Mouse (Mus musculus): ENCODE measurements around the gene Col2a1. TPM values are rescaled to one million over a fixed set of nuclear protein-coding genes. Genes with fewer than 3 reads are reported as not detected.

Col2a1 gene
- 12.7 and 31.5 TPM in 2 replicates for polyA plus RNA-seq (2011; ENCODE audit: insufficient read length, low read depth, missing spikeins)

DNA sequence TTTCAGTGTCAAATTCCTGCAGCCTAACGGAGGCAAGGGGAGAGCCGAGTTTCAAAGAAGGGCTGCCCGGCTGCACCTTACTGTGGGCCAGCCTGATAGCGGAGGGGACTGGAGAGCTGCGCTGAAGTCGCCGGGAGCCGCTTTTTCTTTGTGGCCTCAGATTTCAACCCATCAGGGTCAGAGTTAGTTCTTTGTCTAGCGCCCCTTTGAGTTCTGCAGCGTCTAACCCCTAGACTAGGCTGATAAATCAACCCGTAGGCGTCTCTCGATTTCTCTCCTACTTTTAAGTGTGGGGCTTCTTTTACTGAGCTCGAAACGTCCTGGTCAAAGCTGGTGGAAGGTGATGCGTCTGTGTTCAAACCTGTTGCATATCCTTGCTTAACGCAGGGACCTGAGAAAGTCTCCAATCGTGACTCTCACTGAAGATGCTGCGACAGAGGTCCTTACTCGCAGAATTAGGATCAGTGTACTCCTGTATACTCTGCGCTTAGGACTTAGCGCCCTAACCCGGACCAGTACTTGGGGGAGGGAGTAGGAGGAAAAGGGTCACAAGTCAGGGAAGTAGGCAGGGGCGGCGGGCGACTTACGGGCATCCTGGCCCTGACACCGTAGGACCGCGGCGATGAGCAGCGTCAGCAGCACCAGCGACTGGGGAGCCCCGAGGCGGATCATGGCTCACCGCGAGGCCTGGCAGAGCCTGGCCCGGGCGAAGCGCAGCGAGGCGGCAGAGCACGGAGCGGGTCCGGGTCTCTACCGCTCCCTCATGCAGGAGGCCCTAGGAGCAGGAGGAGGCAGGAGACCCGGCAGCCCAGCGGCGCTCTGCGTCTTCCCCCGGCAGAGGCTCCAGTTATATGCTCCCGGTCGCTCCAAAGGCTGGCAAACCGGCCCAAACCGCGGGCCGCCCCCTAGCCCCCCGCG is at the start of gene Col2a1:
Gene Col2a1, minus strand, starts transcription at position 874 of the 918 bp plus-strand sequence.
- Histone ChIP-seq H3K27ac (ENCODE audit: insufficient read depth, low read length) (no peak within 1 kb of the TSS), H3K4me1 (ENCODE audit: control insufficient read depth, insufficient read depth, low read length) (no peaks in the 10 kb centered on the region), H3K4me3 (ENCODE audit: insufficient read depth, low read length) (peak within 1 kb of the TSS; percentile 27)
- no peak for TF ChIP-seq POLR2A (IDR thresholded peaks at IDR 0.05; ENCODE audit: low read depth, low read length)
- TF ChIP-seq CTCF (IDR thresholded peaks at IDR 0.05; ENCODE audit: borderline replicate concordance, insufficient read depth, low read length) = no peak

DNA sequence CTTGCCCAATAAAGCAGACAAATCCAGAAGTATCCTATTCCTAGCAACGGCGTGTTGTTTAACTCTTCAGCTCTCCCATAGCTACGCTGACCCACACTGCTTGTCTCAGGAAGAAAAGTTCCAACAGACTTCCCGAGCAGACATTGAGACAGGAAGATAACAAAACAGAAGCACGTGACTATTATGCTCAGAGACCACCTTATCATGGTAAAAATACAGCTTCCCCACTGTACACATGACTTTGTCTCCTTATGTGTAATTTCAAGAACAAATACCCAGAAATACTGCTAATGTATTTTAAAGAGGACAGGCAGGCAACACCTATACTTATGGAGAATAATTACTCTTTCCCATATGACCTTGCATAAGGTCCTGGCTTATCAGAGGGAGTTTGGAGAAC is 47.2 kb upstream of the Col2a1 start:
- Histone ChIP-seq H3K27ac (ENCODE audit: insufficient read depth, low read length) (no peak overlapping the region), H3K4me3 (ENCODE audit: insufficient read depth, low read length) (no peak overlapping the region), H3K4me1 (ENCODE audit: control insufficient read depth, insufficient read depth, low read length) (peaks cover 18% of the 10 kb centered on the region)
- TF ChIP-seq CTCF (IDR thresholded peaks at IDR 0.05; ENCODE audit: borderline replicate concordance, insufficient read depth, low read length) (no peak), POLR2A (IDR thresholded peaks at IDR 0.05; ENCODE audit: low read depth, low read length) (no peak)

DNA sequence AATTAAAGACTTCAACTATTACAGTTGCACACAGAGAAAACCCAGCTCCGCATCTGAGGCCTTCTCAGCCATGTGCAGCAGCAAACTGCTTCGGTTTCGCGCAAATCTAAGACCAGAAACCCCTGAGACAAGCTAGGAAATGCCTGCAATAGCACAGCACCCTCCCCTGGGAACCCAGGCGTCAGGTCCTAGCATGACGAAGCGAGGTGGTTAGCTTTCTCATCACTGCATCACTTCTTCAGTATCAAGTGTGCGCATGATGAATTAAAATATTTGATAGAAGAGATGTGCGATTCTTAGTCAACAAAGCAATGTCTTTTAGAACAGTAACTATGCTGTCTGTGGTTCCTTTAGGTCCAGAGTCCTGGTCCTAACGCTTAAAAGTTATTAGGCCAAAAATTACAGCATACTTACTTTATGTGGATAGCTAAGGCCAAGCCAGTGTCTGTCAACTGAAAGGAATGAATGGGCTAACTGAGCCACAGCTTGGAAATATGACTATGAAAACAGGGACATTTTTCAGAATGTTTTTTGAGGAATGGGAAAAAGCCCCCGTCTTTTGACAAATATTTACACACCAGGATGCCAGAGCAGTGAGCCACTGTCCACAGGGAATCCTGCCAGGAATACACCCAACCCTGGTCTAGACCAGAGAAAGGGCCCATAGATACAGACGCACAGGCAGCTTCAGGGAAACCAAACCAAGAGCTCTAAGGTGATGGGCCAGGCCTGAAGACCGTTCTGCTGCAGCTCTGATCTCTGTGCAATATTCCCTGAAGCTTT is 44.6 kb upstream of the Col2a1 start:
- Histone ChIP-seq H3K4me1 (ENCODE audit: control insufficient read depth, insufficient read depth, low read length) (peaks cover 18% of the 10 kb centered on the region), H3K4me3 (ENCODE audit: insufficient read depth, low read length) (no peak overlapping the region), H3K27ac (ENCODE audit: insufficient read depth, low read length) (peak overlapping the region; percentile 93)
- TF ChIP-seq POLR2A (IDR thresholded peaks at IDR 0.05; ENCODE audit: low read depth, low read length) = no peak
- TF ChIP-seq CTCF (IDR thresholded peaks at IDR 0.05; ENCODE audit: borderline replicate concordance, insufficient read depth, low read length) = no peak

DNA sequence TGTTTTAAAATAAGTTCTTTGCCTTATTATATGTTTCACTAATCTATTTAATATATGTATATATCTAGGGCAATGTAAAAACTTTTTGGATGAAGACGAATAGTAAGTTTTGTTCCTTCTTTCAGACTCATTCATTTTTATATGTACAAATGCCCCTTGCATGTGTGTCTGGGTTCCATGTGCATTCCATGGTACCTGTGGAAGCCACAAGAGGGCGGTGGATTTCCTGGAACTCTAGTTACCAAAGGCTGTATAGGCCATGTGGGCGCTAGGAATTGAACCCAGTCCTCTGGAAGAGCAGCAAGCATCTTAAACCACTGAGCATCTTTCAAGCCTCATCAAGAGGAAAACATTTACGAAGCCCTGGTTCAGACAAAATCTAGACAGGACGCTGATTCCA is 39.9 kb upstream of the Col2a1 start:
- TF ChIP-seq POLR2A (IDR thresholded peaks at IDR 0.05; ENCODE audit: low read depth, low read length) (no peak), CTCF (IDR thresholded peaks at IDR 0.05; ENCODE audit: borderline replicate concordance, insufficient read depth, low read length) (no peak)
- H3K4me1 ChIP-seq (ENCODE audit: control insufficient read depth, insufficient read depth, low read length) = peaks cover 12% of the 10 kb centered on the region
- H3K4me3 ChIP-seq (ENCODE audit: insufficient read depth, low read length) = no peak overlapping the region
- no peak overlapping the region for H3K27ac ChIP-seq (ENCODE audit: insufficient read depth, low read length)

DNA sequence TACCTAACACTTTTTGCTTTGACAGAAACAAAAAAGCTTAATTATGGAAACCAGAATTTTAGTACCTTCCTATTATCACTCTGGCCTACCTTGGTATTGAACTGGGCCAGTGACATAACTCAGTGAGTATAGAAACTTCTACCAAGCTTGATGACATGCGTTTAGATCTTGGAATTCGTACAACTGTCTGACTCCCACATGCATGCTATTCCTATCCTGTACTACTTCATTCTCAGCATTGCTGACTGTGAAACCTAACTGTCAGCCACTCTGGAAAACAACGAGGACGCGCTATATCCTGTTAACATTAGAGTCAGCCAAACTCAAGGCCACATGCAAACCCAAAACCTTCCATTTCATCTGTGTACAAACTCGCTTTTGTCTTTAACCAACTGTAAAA is 39.5 kb upstream of the Col2a1 start:
- no peak overlapping the region for H3K4me3 ChIP-seq (ENCODE audit: insufficient read depth, low read length)
- no peak overlapping the region for H3K27ac ChIP-seq (ENCODE audit: insufficient read depth, low read length)
- TF ChIP-seq CTCF (IDR thresholded peaks at IDR 0.05; ENCODE audit: borderline replicate concordance, insufficient read depth, low read length) = no peak
- TF ChIP-seq POLR2A (IDR thresholded peaks at IDR 0.05; ENCODE audit: low read depth, low read length) = no peak
- peaks cover 9% of the 10 kb centered on the region for H3K4me1 ChIP-seq (ENCODE audit: control insufficient read depth, insufficient read depth, low read length)

DNA sequence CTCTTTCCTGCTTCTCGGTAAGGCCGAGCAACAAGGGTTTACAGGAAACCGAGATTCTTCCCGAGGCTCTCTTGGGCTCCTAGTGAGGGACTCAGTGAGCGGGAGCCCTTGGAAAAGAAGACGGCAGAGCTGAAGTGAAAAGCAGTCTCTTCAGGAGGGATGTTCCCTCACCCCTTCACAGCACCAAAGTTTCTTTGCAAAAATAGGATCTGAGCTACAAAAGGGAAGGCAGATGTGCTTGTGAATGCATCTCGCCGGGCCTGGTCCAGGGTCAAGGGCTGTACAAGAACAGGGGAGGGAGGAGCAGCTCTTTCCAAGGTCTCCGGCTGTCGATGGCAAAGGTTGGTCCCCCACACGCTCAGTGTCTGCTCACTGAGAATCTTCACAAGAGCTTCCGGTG is 38.0 kb upstream of the Col2a1 start:
- no peak overlapping the region for H3K27ac ChIP-seq (ENCODE audit: insufficient read depth, low read length)
- H3K4me1 ChIP-seq (ENCODE audit: control insufficient read depth, insufficient read depth, low read length) = no peaks in the 10 kb centered on the region
- no peak overlapping the region for H3K4me3 ChIP-seq (ENCODE audit: insufficient read depth, low read length)
- TF ChIP-seq CTCF (IDR thresholded peaks at IDR 0.05; ENCODE audit: borderline replicate concordance, insufficient read depth, low read length) (no peak), POLR2A (IDR thresholded peaks at IDR 0.05; ENCODE audit: low read depth, low read length) (no peak)

DNA sequence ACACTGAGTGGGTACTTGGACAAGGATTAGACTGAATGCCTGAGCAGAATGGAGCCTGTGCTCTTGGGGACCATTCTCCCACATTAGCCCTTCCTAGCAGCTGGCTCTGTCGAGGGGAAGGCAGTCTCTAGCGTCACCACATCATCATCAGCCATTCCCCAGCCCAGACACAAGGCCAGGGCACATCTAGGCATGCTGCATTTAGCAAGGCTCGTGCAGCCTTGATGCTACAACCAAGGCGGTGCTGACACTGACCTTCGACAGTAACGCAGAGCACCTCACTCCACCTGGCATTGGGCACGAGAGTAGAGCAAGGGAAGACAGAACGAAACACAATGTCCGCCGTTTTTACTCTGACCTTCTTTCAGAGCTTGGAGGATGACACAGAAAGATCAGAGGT is 35.2 kb upstream of the Col2a1 start:
- TF ChIP-seq POLR2A (IDR thresholded peaks at IDR 0.05; ENCODE audit: low read depth, low read length) = no peak
- TF ChIP-seq CTCF (IDR thresholded peaks at IDR 0.05; ENCODE audit: borderline replicate concordance, insufficient read depth, low read length) = no peak
- H3K27ac ChIP-seq (ENCODE audit: insufficient read depth, low read length) = no peak overlapping the region
- H3K4me3 ChIP-seq (ENCODE audit: insufficient read depth, low read length) = no peak overlapping the region
- H3K4me1 ChIP-seq (ENCODE audit: control insufficient read depth, insufficient read depth, low read length) = no peaks in the 10 kb centered on the region

DNA sequence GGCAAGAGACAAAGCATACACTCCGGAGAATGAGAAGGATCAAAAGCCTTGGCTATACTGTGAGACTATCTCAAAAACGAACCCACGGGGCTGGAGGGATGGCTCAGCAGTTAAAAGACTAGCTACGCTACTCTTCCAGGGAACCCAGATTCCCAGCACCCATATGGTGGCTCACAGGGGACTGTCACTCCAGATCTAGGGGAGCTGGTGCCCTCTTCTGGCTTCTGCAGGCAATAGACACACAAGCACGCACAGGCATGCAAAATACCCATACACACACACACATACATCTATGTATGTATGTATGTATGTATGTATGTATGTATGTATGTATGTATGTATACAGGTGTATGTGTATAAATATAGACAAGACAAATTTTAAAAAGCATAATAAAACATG is 32.1 kb upstream of the Col2a1 start:
- TF ChIP-seq POLR2A (IDR thresholded peaks at IDR 0.05; ENCODE audit: low read depth, low read length) (no peak), CTCF (IDR thresholded peaks at IDR 0.05; ENCODE audit: borderline replicate concordance, insufficient read depth, low read length) (no peak)
- Histone ChIP-seq H3K4me3 (ENCODE audit: insufficient read depth, low read length) (no peak overlapping the region), H3K4me1 (ENCODE audit: control insufficient read depth, insufficient read depth, low read length) (no peaks in the 10 kb centered on the region), H3K27ac (ENCODE audit: insufficient read depth, low read length) (no peak overlapping the region)

DNA sequence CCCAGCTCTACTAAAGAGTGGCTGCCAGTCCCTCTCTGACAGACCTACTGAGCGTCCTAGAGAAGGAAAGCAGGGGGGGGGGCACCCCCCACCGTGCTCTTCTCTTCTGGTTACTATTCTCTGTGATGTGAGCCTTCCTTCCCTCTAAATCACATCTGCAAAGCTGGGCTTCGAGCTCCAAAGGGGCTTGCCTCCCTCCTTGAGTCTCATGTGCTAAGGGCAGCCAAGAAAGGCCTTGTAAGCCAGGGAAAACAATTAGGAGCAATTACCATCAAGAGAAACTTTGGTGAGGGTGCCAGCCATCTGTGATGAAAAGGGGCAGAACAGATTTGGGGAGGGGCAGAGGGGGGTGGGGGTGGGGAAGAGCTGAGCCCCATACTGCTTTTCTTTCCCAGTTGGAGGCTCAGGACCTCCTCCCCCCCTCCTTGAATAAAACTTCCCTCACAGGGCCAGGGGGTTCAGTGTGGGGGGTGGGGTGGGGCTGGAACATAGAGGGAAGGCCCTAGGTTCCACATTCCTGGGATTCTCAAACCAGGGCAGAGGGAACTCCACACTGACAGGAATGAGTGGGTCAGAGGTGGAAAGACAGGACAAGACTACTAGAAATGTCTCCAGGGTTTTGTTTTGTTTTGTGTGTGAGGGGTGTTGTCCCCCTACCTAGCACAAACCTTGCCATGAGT is 30.7 kb upstream of the Col2a1 start:
- no peak overlapping the region for H3K27ac ChIP-seq (ENCODE audit: insufficient read depth, low read length)
- H3K4me1 ChIP-seq (ENCODE audit: control insufficient read depth, insufficient read depth, low read length) = no peaks in the 10 kb centered on the region
- H3K4me3 ChIP-seq (ENCODE audit: insufficient read depth, low read length) = no peak overlapping the region
- TF ChIP-seq CTCF (IDR thresholded peaks at IDR 0.05; ENCODE audit: borderline replicate concordance, insufficient read depth, low read length) = no peak
- TF ChIP-seq POLR2A (IDR thresholded peaks at IDR 0.05; ENCODE audit: low read depth, low read length) = no peak

Data from embryonic fibroblast, embryonic 13.5 days (primary cell).